Mouse (Mus musculus) heart, adult 2 months (tissue): ENCODE data around the gene Crat. TPM values are rescaled to one million over a fixed set of nuclear protein-coding genes. Genes with fewer than 3 reads are reported as not detected.

Experiments
- DNase-seq, 2 experiments: peaks; one replicate each; pipeline ENCODE4 v3.0.0; 2021
- H3K27ac ChIP-seq: fragments of 200-600 bp; 2 replicates; pipeline ENCODE4 v1.8.1; 2022
- H3K27me3 ChIP-seq: fragments of 200-500 bp; 2 replicates; pipeline ENCODE4 v1.6.1; 2012; ENCODE audit warnings: mild to moderate bottlenecking, low read length, inconsistent platforms, mixed read lengths; ENCODE audit not compliant: control insufficient read depth, insufficient read depth
- H3K36me3 ChIP-seq: fragments of 200-500 bp; 2 replicates; pipeline ENCODE4 v1.6.1; 2012; ENCODE audit warnings: low read length, inconsistent platforms; ENCODE audit not compliant: control insufficient read depth, insufficient read depth
- H3K4me1 ChIP-seq: fragments of 200-500 bp; 2 replicates; pipeline ENCODE4 v1.6.1; 2011; ENCODE audit warnings: low read length; ENCODE audit not compliant: control insufficient read depth, insufficient read depth
- H3K4me3 ChIP-seq: fragments of 200-600 bp; 2 replicates; pipeline ENCODE4 v1.8.1; 2022
- H3K79me2 ChIP-seq: fragments of 200-500 bp; replicated peaks from 2 replicates; pipeline ENCODE4 v1.6.1; 2012; ENCODE audit warnings: mild to moderate bottlenecking, inconsistent platforms, low read length, moderate library complexity, mixed read lengths; ENCODE audit not compliant: control insufficient read depth, insufficient read depth
- H3K9ac ChIP-seq: fragments of 200-500 bp; 2 replicates; pipeline ENCODE4 v1.6.1; 2012; ENCODE audit warnings: low read depth, mild to moderate bottlenecking, control low read depth, inconsistent platforms, low read length, mixed read lengths
- CTCF ChIP-seq: fragments of 200-600 bp; IDR thresholded peaks from 2 replicates; pipeline ENCODE4 v1.8.1; 2022; ENCODE audit warnings: antibody characterized with exemption, mild to moderate bottlenecking, moderate library complexity
- EP300 ChIP-seq: fragments of 200-500 bp; IDR thresholded peaks from 2 replicates; pipeline ENCODE4 v1.6.1; 2011; ENCODE audit warnings: low read depth, low read length, control low read depth; ENCODE audit not compliant: insufficient read depth
- POLR2A ChIP-seq: fragments of 200-500 bp; IDR thresholded peaks from 2 replicates; pipeline ENCODE4 v1.6.1; 2011; ENCODE audit warnings: mild to moderate bottlenecking, low read depth, low read length, control low read depth; ENCODE audit not compliant: insufficient read depth
- WGBS: fragments of 180-500 bp; shearing (Covaris S2); methylation state at CpG from one replicate; pipeline ENCODE4 v1.1.7; 2018; 5-methylcytosine and 5-hydroxymethylcytosine counted together
- intact Hi-C: fragments of 180-260 bp; cut with DNase I; formaldehyde crosslinking; loops from one replicate; pipeline ENCODE4 v1.15.1; 2025
- polyA plus RNA-seq: library from polyadenylated mRNA; depleted of rRNA; stranded (reverse); fragments of >200 nt; gene quantifications from 2 replicates; pipeline ENCODE4 v1.2.3, GENCODE M21; 2012
- total RNA-seq, 2 experiments: library from RNA; stranded (reverse); gene quantifications; 2 replicates each; pipeline ENCODE4 v1.2.3; 2021

Crat gene
- total and polyA plus RNA-seq, 3 experiments: 452 to 695 (median 542) TPM

GRCm38 (mm10) chr2:30442498-30442890, 26.9 kb upstream of the Crat start:
- Histone ChIP-seq H3K4me3 (peak overlapping the region; percentile 40), H3K9ac (peak overlapping the region; percentile 75), H3K36me3 (peaks cover 20% of the 10 kb centered on the region), H3K79me2 (no peaks in the 10 kb centered on the region), H3K4me1 (peaks cover 62% of the 10 kb centered on the region), H3K27me3 (no peaks in the 10 kb centered on the region), H3K27ac (peak overlapping the region; percentile 97)
- TF ChIP-seq CTCF: no peak
- TF ChIP-seq EP300: 0 out of 2 replicates have a peak, but pooled peaks have one; percentile 8
- TF ChIP-seq POLR2A: peak; percentile 27; the same call in 1 of the 2 replicates
- 4% methylated on average over 5 of the region's 5 CpGs for WGBS
- peak in 1 of 2 experiments; percentile 47 for DNase-seq
- intact Hi-C loops: loop anchor here (5.0 kb wide), 1 partner anchor 105 kb away; no protein-coding TSS in a partner anchor

DNA sequence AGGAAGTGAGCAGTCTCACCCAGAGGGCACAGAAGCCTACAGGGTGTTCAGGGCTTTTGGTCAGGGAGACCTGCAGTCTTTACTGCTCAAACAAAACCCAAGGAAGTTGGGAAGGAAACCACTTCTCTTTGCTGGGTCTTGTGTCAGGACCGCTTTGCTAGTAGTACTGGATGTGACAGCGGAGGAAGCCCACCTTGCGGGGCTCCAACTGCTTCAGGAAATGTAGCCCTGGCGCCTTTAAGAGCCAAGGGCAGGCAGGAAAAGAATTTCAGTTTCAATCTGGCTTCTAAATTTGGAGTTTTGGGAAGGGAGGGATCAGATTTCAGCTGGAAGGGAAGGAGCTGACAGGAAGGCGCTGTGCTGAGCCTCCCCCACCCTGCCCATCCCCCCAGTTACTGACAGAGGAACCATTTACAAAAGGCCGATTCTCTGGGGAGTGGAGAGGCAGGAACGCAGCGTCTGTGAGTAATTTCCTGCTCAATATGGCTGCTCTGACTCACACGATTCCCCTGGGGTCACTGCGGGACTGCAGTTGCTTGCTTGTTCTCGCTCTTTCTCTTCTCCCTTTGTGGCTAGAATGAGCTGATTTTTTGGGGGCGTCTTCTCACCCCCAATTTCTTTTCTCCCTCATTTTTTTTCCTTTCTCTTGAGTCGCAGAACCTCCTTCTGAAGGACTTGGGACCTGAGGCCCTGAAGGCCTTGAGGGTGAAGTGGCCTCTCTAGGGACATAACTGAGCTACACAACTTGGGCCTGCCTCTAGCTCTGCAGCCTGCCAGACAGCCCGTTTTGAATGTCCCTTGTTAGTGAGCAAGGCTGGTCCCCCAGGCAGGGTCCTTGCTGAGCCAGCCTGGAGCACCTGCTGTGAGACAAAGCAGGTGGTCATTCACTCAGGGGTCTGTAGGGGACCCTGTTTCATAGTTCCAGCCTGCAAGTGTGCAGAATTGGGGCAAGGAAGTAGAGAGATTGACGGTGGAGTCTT, 26.2 kb upstream of the Crat start:
- Histone ChIP-seq H3K36me3 (peaks cover 20% of the 10 kb centered on the region), H3K4me1 (peaks cover 56% of the 10 kb centered on the region), H3K27me3 (no peaks in the 10 kb centered on the region), H3K4me3 (peak overlapping the region; percentile 41), H3K9ac (peak overlapping the region; percentile 75), H3K27ac (peak overlapping the region; percentile 97), H3K79me2 (no peaks in the 10 kb centered on the region)
- intact Hi-C loops: loop anchor here (1.0 to 5.0 kb wide), 3 partner anchors 28 to 275 kb away; no protein-coding TSS in a partner anchor
- DNase-seq: peak; percentile 83 to 92
- peak; percentile 100 for TF ChIP-seq EP300
- TF ChIP-seq CTCF: no peak
- peak; percentile 90 for TF ChIP-seq POLR2A
- WGBS: under 1% methylated on average over 15 of the region's 15 CpGs

DNA sequence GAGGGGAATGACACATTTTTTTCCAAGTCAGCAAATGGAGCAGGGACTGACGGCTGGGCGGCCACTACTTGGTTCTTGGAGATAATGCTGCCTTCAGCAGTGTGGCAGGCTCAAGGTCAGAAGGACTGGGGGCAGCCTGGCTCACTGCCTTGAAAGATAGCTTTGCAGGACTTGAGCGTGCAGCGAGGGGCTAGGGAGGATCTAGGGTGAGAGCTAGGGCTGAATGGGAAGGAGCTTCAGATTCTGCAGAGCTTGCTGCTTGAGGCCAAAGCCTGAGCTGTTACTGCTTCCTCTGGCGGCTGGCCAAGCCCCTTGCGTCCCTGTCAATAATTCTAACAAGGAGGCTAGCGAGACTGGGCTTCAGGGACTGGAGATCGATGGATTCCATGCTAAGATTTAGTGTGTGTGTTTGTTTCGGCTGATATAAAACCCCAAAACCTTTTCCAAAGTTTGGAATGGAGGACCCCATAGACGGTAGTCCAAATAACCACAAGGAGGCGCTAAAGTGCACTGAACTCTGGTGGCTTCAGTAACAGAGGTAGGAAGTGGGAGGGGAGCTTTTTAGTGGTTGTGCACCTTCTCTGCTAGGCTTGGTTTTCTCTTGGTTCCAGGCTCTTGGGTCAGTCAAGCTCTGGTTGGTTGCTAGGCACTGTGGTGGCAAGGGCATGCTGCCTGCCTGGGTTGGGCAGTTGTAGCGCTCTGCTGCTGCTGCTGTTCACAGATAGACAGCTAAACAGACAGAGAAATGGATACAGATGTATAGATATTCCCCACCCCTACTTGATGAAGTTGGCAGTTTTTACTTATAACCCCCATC, 25.3 kb upstream of the Crat start:
- Histone ChIP-seq H3K4me1 (peaks cover 47% of the 10 kb centered on the region), H3K27ac (peak overlapping the region; percentile 97), H3K27me3 (no peaks in the 10 kb centered on the region), H3K79me2 (no peaks in the 10 kb centered on the region), H3K36me3 (peaks cover 19% of the 10 kb centered on the region), H3K9ac (peak overlapping the region; percentile 73), H3K4me3 (peak overlapping the region; percentile 41)
- peak; percentile 82 to 85 for DNase-seq
- TF ChIP-seq CTCF: peak; percentile 86
- peak; percentile 69; the same call in 1 of the 2 replicates for TF ChIP-seq EP300
- TF ChIP-seq POLR2A: peak; percentile 68
- WGBS: 3% methylated on average over 12 of the region's 12 CpGs
- intact Hi-C loops: loop anchor here (1.0 to 5.0 kb wide), 3 partner anchors 29 to 276 kb away; no protein-coding TSS in a partner anchor

GRCm38 (mm10) chr2:30440211-30440700, 24.6 kb upstream of the Crat start:
- DNase-seq: no peak
- Histone ChIP-seq H3K36me3 (peaks cover 19% of the 10 kb centered on the region), H3K27me3 (no peaks in the 10 kb centered on the region), H3K9ac (peak overlapping the region; percentile 23; the same call in 1 of the 2 replicates), H3K4me3 (no peak overlapping the region), H3K79me2 (no peaks in the 10 kb centered on the region), H3K27ac (peak overlapping the region; percentile 97), H3K4me1 (peaks cover 41% of the 10 kb centered on the region)
- WGBS: 8% methylated on average over 3 of the region's 3 CpGs
- TF ChIP-seq POLR2A: no peak
- no peak for TF ChIP-seq CTCF
- no peak for TF ChIP-seq EP300
- intact Hi-C loops: loop anchor here (2.0 to 5.0 kb wide), 2 partner anchors 107 to 277 kb away; no protein-coding TSS in a partner anchor

GRCm38 (mm10) chr2:30439631-30440030, 24.0 kb upstream of the Crat start:
- H3K4me3 ChIP-seq: no peak overlapping the region
- no peak for DNase-seq
- H3K27ac ChIP-seq: peak overlapping the region; percentile 97
- H3K79me2 ChIP-seq: no peaks in the 10 kb centered on the region
- peaks cover 38% of the 10 kb centered on the region for H3K4me1 ChIP-seq
- intact Hi-C loops: loop anchor here (2.0 to 5.0 kb wide), 2 partner anchors 108 to 277 kb away; no protein-coding TSS in a partner anchor
- no peak for TF ChIP-seq CTCF
- H3K9ac ChIP-seq: no peak overlapping the region
- H3K36me3 ChIP-seq: peaks cover 15% of the 10 kb centered on the region
- 79% methylated on average over 6 of the region's 6 CpGs for whole genome bisulfite sequencing
- H3K27me3 ChIP-seq: no peaks in the 10 kb centered on the region
